Mouse (Mus musculus): ENCODE results near the gene Baiap3. TPM values are rescaled to one million over a fixed set of nuclear protein-coding genes. Genes with fewer than 3 reads are reported as not detected.

Gene Baiap3
- polyA plus RNA-seq, 1 experiment from 2014 or later: 0.60 TPM

- H3K9ac ChIP-seq (ENCODE audit: low read depth, low read length): no peak overlapping the region
- DNase-seq (ENCODE audit: low spot score): no peak
Observed at GRCm38 (mm10) chr17:25202401-25202800, 53.8 kb downstream of the Baiap3 start.

More at GRCm38 (mm10) chr17:25202401-25202800, 53.8 kb downstream of the Baiap3 start:
- Histone ChIP-seq H3K9me3 (ENCODE audit: control insufficient read depth, low read length) (no peaks in the 10 kb centered on the region), H3K27ac (ENCODE audit: low read depth, low read length) (no peak overlapping the region), H3K36me3 (ENCODE audit: control insufficient read depth, insufficient read depth, low read length) (peaks cover 43% of the 10 kb centered on the region), H3K4me1 (replicated peaks; ENCODE audit: control insufficient read depth, insufficient read depth, low read length) (no peaks in the 10 kb centered on the region), H3K27me3 (replicated peaks; ENCODE audit: control insufficient read depth, insufficient read depth, low read length) (no peaks in the 10 kb centered on the region), H3K4me3 (ENCODE audit: low read depth, low read length) (no peak overlapping the region), H3K4me2 (no peak overlapping the region)
- 84% methylated on average over 4 of the region's 4 CpGs for WGBS
- no peak for ATAC-seq (replicated peaks; ENCODE audit: low FRiP score)

Small RNA genes lying within 50 kb of the gene (microRNA-seq; reads per million reads assigned to microRNA genes)
- 2.5 reads per million for gene Mir3547 (ENCODE audit: borderline number of aligned reads)

Other genes starting within 250 kb of the Baiap3 start
- gene Cramp1l, start 240.6 kb downstream of the Baiap3 start, polyA plus RNA-seq (2014; fragmentation: Nextera tagmentation; extraction: Ambion mirVana): 9.5 and 11.8 TPM in 2 replicates
- gene Ift140, start 240.3 kb downstream of the Baiap3 start, polyA plus RNA-seq (2014; fragmentation: Nextera tagmentation; extraction: Ambion mirVana): 51.6 and 55.3 TPM in 2 replicates
- gene Tmem204, start 172.8 kb downstream of the Baiap3 start, polyA plus RNA-seq (2014; fragmentation: Nextera tagmentation; extraction: Ambion mirVana): 8.5 and 10.1 TPM in 2 replicates
- gene Telo2, start 140.4 kb downstream of the Baiap3 start, polyA plus RNA-seq (2014; fragmentation: Nextera tagmentation; extraction: Ambion mirVana): 46.2 and 49.6 TPM in 2 replicates
- gene Ptx4, start 135.6 kb downstream of the Baiap3 start, polyA plus RNA-seq (2014; fragmentation: Nextera tagmentation; extraction: Ambion mirVana): not detected in 2 replicates
- 18.7 and 19.7 TPM in 2 replicates for gene Clcn7, start 123.0 kb downstream of the Baiap3 start, polyA plus RNA-seq (2014; fragmentation: Nextera tagmentation; extraction: Ambion mirVana)
- 0.11 and 0.14 TPM in 2 replicates for gene Ccdc154, start 93.9 kb downstream of the Baiap3 start, polyA plus RNA-seq (2014; fragmentation: Nextera tagmentation; extraction: Ambion mirVana)
- gene Gm38655, start 80.9 kb downstream of the Baiap3 start, polyA plus RNA-seq (2014; fragmentation: Nextera tagmentation; extraction: Ambion mirVana): not detected in 2 replicates
- gene BC003965, start 71.8 kb downstream of the Baiap3 start, polyA plus RNA-seq (2014; fragmentation: Nextera tagmentation; extraction: Ambion mirVana): 42.5 and 47.8 TPM in 2 replicates
- 11.5 and 11.7 TPM in 2 replicates for gene Unkl, start 68.0 kb downstream of the Baiap3 start, polyA plus RNA-seq (2014; fragmentation: Nextera tagmentation; extraction: Ambion mirVana)
- 29.0 and 30.8 TPM in 2 replicates for gene Gnptg, start 16.2 kb downstream of the Baiap3 start, polyA plus RNA-seq (2014; fragmentation: Nextera tagmentation; extraction: Ambion mirVana)
- 49.3 and 51.1 TPM in 2 replicates for gene Tsr3, start 16.2 kb downstream of the Baiap3 start, polyA plus RNA-seq (2014; fragmentation: Nextera tagmentation; extraction: Ambion mirVana)
- gene Ube2i, start 18.3 kb upstream of the Baiap3 start, polyA plus RNA-seq (2014; fragmentation: Nextera tagmentation; extraction: Ambion mirVana): 621 and 624 TPM in 2 replicates
- not detected in 2 replicates for gene Prss34, start 42.0 kb upstream of the Baiap3 start, polyA plus RNA-seq (2014; fragmentation: Nextera tagmentation; extraction: Ambion mirVana)
- gene Prss28, start 52.3 kb upstream of the Baiap3 start, polyA plus RNA-seq (2014; fragmentation: Nextera tagmentation; extraction: Ambion mirVana): not detected in 2 replicates
- gene Prss29, start 62.3 kb upstream of the Baiap3 start, polyA plus RNA-seq (2014; fragmentation: Nextera tagmentation; extraction: Ambion mirVana): not detected in 2 replicates
- not detected in 2 replicates for gene Tpsab1, start 89.2 kb upstream of the Baiap3 start, polyA plus RNA-seq (2014; fragmentation: Nextera tagmentation; extraction: Ambion mirVana)
- 0.22 and 0.25 TPM in 2 replicates for gene Tpsb2, start 109.9 kb upstream of the Baiap3 start, polyA plus RNA-seq (2014; fragmentation: Nextera tagmentation; extraction: Ambion mirVana)
- 0.81 and 1.1 TPM in 2 replicates for gene Tpsg1, start 112.9 kb upstream of the Baiap3 start, polyA plus RNA-seq (2014; fragmentation: Nextera tagmentation; extraction: Ambion mirVana)
- 2.6 and 3.2 TPM in 2 replicates for gene Cacna1h, start 177.4 kb upstream of the Baiap3 start, polyA plus RNA-seq (2014; fragmentation: Nextera tagmentation; extraction: Ambion mirVana)
- gene Tekt4, start 198.3 kb upstream of the Baiap3 start, polyA plus RNA-seq (2014; fragmentation: Nextera tagmentation; extraction: Ambion mirVana): not detected in 2 replicates
- not detected in 2 replicates for gene Sstr5, start 240.9 kb upstream of the Baiap3 start, polyA plus RNA-seq (2014; fragmentation: Nextera tagmentation; extraction: Ambion mirVana)

All from liver, embryonic 11.5 days (tissue).